Mouse (Mus musculus) hindbrain, embryonic 14.5 days (tissue): ENCODE measurements around the gene Itpka. TPM values are rescaled to one million over a fixed set of nuclear protein-coding genes. Genes with fewer than 3 reads are reported as not detected.
A peak's percentile ranks its signal among the peaks of the same experiment; 100 is the strongest.

Experiments used
- ATAC-seq: fragments of 200-750 bp; cut with Nextera tagmentation; 2 replicates; pipeline ENCODE4 v1.8.0; 2017; ENCODE audit warnings: moderate number of reproducible peaks, mild to moderate bottlenecking, moderate TSS enrichment, moderate library complexity; ENCODE audit not compliant: low FRiP score
- DNase-seq: peaks from one replicate; pipeline ENCODE4 v3.0.0-alpha.2; 2015; ENCODE audit warnings: low spot score
- H3K27ac ChIP-seq: fragments of 300-500 bp; sonication (generic); 2 replicates; pipeline ENCODE4 v1.5.1; 2014; ENCODE audit warnings: mild to moderate bottlenecking, moderate library complexity
- H3K27me3 ChIP-seq: fragments of 300-500 bp; sonication (generic); 2 replicates; pipeline ENCODE4 v1.6.1; 2014; ENCODE audit warnings: mild to moderate bottlenecking, low read length, mixed read lengths; ENCODE audit not compliant: control insufficient read depth, insufficient read depth
- H3K36me3 ChIP-seq: fragments of 300-500 bp; sonication (generic); replicated peaks from 2 replicates; pipeline ENCODE4 v1.6.1; 2014; ENCODE audit not compliant: control insufficient read depth, insufficient read depth
- H3K4me1 ChIP-seq: fragments of 300-500 bp; sonication (generic); replicated peaks from 2 replicates; pipeline ENCODE4 v1.6.1; 2014; ENCODE audit warnings: antibody characterized with exemption, low read length, mixed read lengths; ENCODE audit not compliant: control insufficient read depth, insufficient read depth
- H3K4me2 ChIP-seq: fragments of 300-500 bp; sonication (generic); replicated peaks from 2 replicates; pipeline ENCODE4 v1.6.1; 2014; ENCODE audit warnings: mild to moderate bottlenecking, moderate library complexity
- H3K4me3 ChIP-seq: fragments of 300-500 bp; sonication (generic); replicated peaks from 2 replicates; pipeline ENCODE4 v1.5.1; 2014; ENCODE audit warnings: mild to moderate bottlenecking, low read length
- H3K9ac ChIP-seq: fragments of 300-500 bp; sonication (generic); 2 replicates; pipeline ENCODE4 v1.6.1; 2014
- H3K9me3 ChIP-seq: fragments of 300-500 bp; sonication (generic); 2 replicates; pipeline ENCODE4 v1.6.1; 2016; ENCODE audit warnings: low read length; ENCODE audit not compliant: control insufficient read depth
- WGBS: fragments of 180-500 bp; shearing (Covaris S2); extraction: QIAGEN DNeasy Blood & Tissue Kit; methylation state at CpG from one replicate; pipeline ENCODE4 v1.1.7; 2014; 5-methylcytosine and 5-hydroxymethylcytosine counted together
- polyA plus RNA-seq: library from polyadenylated mRNA; unstranded; fragments of >200 nt; fragmentation: Nextera tagmentation; extraction: Ambion mirVana; gene quantifications from 2 replicates; pipeline ENCODE4 v1.2.1, GENCODE M21; 2014

Itpka gene
- polyA plus RNA-seq, 1 experiment from 2014 or later = 0.31 TPM

DNA sequence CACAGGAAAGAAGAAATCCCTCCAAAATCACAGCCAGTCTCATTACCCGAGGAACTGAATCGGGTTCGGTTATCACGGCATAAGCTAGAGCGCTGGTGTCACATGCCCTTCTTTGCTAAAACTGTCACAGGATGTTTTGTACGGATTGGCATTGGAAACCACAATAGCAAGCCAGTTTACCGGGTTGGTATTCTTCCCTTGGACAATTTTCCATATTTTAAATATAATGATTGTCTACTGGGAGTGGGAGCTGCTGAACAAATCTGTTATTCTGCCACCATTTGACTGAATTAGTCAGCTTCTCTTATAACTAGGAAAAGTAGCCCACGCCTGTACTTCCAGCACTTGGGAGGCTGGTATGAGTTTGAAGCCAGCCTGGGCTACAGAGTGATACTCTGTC is 21.1 kb upstream of the Itpka start:
- Histone ChIP-seq H3K4me2 (no peak overlapping the region), H3K27ac (no peak overlapping the region), H3K9me3 (no peaks in the 10 kb centered on the region), H3K4me1 (no peaks in the 10 kb centered on the region), H3K27me3 (no peaks in the 10 kb centered on the region), H3K36me3 (peaks cover 91% of the 10 kb centered on the region), H3K4me3 (no peak overlapping the region), H3K9ac (no peak overlapping the region)
- DNase-seq = no peak
- WGBS = 96% methylated on average over 8 of the region's 8 CpGs
- ATAC-seq = no peak

DNA sequence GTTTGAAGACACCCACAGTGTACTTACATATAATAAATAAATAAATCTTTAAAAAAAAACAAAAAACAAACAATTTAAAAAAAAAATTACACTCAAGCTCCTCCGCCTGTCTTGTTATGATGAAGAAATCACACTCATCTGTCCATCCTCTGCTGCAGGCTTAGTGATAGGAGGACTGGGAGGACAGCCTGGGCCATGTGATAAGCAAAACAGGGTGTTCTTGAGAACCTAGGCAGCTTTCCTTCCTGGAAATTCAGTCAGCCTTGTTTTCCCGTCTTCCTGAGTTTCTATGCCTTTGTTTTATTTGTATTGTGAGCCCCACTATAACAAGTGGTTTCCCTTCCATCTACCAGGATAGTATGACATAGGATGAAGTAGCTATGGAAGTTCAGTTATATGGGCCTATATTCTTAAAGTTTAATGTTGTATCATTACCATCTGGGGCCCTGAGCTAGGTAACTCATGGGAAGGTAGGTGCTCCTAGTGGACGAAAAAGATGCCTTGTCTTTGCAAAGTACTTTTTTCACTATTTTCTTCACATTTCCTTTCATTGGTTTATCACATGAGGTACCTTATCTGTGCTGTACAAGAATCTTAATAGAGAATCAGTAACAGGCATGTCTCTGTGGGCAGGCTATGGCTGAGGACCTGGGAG is 14.2 kb upstream of the Itpka start:
- Histone ChIP-seq H3K36me3 (peaks cover 96% of the 10 kb centered on the region), H3K9me3 (no peaks in the 10 kb centered on the region), H3K27me3 (no peaks in the 10 kb centered on the region), H3K9ac (no peak overlapping the region), H3K27ac (no peak overlapping the region), H3K4me2 (no peak overlapping the region), H3K4me3 (no peak overlapping the region), H3K4me1 (no peaks in the 10 kb centered on the region)
- ATAC-seq = no peak
- no peak for DNase-seq
- 91% methylated on average over 3 of the region's 3 CpGs for WGBS

DNA sequence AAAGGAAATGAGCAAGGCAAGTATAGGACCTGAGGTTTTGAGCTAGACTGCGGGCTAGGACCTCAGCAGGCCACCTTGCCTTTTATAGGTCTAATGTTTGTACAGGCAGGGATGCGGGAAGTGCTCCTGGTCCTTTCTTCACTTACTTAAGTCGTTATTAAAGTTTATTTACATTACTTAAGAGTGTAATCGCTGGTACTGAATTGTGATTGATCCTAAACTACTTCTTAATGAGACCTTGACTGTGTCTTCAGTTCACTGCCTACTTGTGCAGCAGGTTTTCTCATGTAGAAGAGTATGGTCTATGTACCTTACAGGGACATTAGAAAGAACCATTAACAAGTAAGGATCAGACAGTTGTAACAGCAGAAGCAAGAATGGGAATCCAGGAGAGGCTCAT is 11.4 kb upstream of the Itpka start:
- Histone ChIP-seq H3K9ac (no peak overlapping the region), H3K4me3 (no peak overlapping the region), H3K9me3 (no peaks in the 10 kb centered on the region), H3K36me3 (peaks cover 98% of the 10 kb centered on the region), H3K27ac (no peak overlapping the region), H3K27me3 (0 out of 2 replicates have a peak, but pooled peaks cover 2% of the 10 kb centered on the region), H3K4me1 (no peaks in the 10 kb centered on the region), H3K4me2 (no peak overlapping the region)
- ATAC-seq (no peak), DNase-seq (no peak)
- WGBS = 93% methylated on average over 4 of the region's 4 CpGs

DNA sequence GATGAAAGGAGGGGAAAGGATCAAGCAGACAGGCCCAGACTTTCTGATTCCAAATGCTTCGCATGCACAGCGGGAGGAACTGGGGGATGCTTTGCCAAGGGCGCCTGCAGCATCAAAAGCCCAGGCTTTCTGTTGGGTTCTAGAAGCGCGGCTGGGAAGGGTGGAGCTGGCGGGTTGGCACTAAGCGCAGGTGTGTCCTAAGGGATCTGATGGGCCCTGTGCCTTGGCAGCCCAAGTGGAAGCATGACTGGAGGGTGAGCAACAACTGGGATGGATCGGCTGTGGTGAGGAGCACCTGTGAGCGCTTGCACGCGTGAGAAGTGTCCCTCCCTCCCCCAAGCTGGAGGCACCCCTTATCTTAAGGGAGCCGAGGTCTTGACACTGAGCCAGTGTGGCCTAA is 5.0 kb upstream of the Itpka start:
- H3K36me3 ChIP-seq = peaks cover 34% of the 10 kb centered on the region
- H3K9me3 ChIP-seq = no peaks in the 10 kb centered on the region
- H3K4me1 ChIP-seq = 0 out of 2 replicates have a peak, but pooled peaks cover under 1% of the 10 kb centered on the region
- H3K4me3 ChIP-seq = no peak overlapping the region
- H3K4me2 ChIP-seq = no peak overlapping the region
- 22% methylated on average over 12 of the region's 12 CpGs for WGBS
- H3K27ac ChIP-seq = no peak overlapping the region
- peaks cover 16% of the 10 kb centered on the region for H3K27me3 ChIP-seq
- ATAC-seq (no peak), DNase-seq (no peak)
- H3K9ac ChIP-seq = no peak overlapping the region

DNA sequence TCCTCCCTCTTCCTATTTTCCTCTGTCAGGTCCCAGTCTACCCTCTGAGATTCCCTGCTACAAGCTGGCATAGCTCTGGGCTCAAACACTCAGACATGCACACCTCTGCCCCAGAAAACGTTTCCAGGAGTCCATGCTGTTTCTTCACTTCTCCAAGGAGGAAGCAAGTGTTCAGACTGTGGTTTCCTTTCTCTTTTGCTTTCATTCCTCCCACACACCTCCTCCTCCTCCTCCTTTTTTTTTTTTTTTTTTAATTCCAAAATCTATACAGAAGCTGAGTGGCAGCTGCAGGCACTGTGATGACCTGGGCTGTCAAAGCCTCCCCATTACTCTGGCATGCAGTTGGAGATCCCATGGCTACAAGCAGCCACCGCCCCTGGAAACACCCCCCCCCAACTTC is 1.6 kb upstream of the Itpka start:
- Histone ChIP-seq H3K4me2 (no peak overlapping the region), H3K27me3 (peaks cover 49% of the 10 kb centered on the region)
- 19% methylated on average over 2 of the region's 2 CpGs for WGBS

DNA sequence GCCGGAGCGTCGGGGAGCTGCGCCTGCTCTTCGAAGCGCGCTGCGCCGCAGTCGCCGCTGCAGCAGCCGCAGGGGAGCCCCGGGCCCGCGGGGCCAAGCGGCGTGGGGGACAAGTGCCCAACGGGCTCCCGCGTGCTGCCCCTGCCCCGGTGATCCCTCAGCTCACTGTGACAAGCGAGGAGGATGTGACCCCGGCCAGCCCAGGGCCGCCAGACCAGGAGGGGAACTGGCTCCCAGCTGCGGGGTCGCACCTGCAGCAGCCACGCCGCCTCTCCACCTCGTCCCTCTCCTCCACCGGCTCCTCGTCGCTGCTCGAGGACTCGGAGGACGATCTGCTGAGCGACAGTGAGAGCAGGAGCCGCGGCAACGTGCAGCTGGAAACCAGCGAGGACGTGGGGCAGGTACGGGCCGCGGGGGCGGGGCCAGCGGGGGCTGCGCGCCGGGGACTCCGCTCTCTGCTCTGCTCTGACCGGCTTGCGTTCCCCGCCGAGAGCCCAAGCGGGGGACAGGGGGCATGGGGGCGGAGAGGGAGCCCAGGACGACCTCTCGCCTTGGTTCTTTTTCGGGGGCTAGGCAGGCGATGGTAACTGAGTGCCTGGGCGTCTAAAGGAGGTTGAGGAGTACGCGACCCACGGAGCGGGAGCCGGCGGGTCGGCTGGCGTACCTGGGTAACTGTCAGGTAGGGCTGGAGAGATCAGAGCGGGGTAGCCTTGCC is 481 bp downstream of the Itpka start:
- no peak overlapping the region for H3K27ac ChIP-seq
- peak overlapping the region; percentile 52 for H3K9ac ChIP-seq
- peak; percentile 29 for ATAC-seq
- H3K4me1 ChIP-seq = peaks cover 20% of the 10 kb centered on the region
- 1% methylated on average over 58 of the region's 70 CpGs for WGBS
- H3K4me3 ChIP-seq = peak overlapping the region; percentile 52
- H3K27me3 ChIP-seq = peaks cover 51% of the 10 kb centered on the region
- no peaks in the 10 kb centered on the region for H3K36me3 ChIP-seq
- peak overlapping the region; percentile 96 for H3K4me2 ChIP-seq
- no peaks in the 10 kb centered on the region for H3K9me3 ChIP-seq
- no peak for DNase-seq

More for the DNA sequence above, 1.6 kb upstream of the Itpka start:
- Histone ChIP-seq H3K4me1 (peaks cover 20% of the 10 kb centered on the region), H3K9ac (no peak overlapping the region), H3K4me3 (no peak overlapping the region), H3K27ac (no peak overlapping the region), H3K36me3 (no peaks in the 10 kb centered on the region), H3K9me3 (no peaks in the 10 kb centered on the region)
- ATAC-seq (no peak), DNase-seq (no peak)

DNA sequence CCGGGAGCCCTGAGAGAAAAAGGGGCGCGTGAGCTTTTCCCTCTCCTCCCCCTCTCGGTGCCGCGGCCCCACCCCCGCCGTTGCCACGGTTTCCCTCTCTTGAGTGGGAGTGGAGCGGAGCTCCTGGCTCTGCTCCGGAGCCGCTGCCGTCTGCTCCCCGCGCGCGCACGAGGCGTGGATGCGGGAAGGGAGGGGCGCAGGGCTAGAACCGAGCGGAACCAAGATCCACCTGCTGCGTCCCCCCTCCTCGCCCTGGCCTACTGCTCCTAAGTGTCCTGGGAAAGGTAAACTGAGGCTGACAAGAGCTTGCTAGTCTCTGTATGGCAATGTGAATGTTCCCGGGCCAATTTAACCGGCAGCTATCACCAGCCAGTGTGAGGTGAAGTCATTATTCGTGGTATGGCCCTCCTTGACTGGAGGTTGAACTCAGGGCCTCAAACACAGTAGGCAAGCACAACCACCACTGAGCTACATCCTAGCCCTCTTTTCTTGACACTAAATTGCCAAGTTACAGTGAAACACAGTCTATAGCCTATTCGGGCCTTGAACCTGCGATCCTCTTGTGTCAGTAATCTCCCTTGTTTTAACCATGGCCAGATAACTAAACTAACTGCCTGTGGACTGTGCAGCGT is 1.2 kb downstream of the Itpka start:
- 10% methylated on average over 21 of the region's 31 CpGs for WGBS
- Histone ChIP-seq H3K27me3 (peaks cover 51% of the 10 kb centered on the region), H3K9ac (0 out of 2 replicates have a peak overlapping the region, but pooled peaks have one; percentile 52), H3K4me2 (peak overlapping the region; percentile 96), H3K27ac (no peak overlapping the region), H3K4me3 (peak overlapping the region; percentile 52), H3K36me3 (no peaks in the 10 kb centered on the region), H3K4me1 (peaks cover 20% of the 10 kb centered on the region), H3K9me3 (no peaks in the 10 kb centered on the region)
- ATAC-seq = no peak
- no peak for DNase-seq

DNA sequence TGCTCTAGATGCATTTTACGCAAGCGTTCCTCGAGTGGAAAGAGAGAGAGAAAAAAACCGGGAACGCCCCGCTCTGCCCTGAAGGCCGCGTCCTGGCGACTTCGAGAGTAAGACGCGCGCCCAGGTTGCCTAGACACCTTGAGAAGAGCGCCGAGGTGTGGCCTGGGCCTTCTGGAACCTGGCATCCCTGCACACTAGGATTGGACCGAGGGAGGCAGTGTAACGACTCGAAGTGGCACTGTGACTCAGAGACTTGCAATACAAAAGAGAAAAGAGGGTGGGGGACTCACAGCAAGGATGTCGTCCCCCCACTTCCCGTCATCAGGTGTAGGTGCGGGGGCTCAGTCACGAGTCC is 1.6 kb downstream of the Itpka start:
- ATAC-seq = no peak
- H3K4me1 ChIP-seq = peaks cover 20% of the 10 kb centered on the region
- DNase-seq = no peak
- H3K4me2 ChIP-seq = peak overlapping the region; percentile 6
- no peak overlapping the region for H3K9ac ChIP-seq
- H3K36me3 ChIP-seq = no peaks in the 10 kb centered on the region
- H3K27ac ChIP-seq = no peak overlapping the region
- H3K27me3 ChIP-seq = peaks cover 51% of the 10 kb centered on the region
- H3K9me3 ChIP-seq = no peaks in the 10 kb centered on the region
- peak overlapping the region; percentile 10; the same call in 1 of the 2 replicates for H3K4me3 ChIP-seq
- 3% methylated on average over 22 of the region's 22 CpGs for WGBS
